Mouse (Mus musculus) ES-Bruce4 (cell line): ENCODE data around the gene Tsks. TPM values are rescaled to one million over a fixed set of nuclear protein-coding genes. Genes with fewer than 3 reads are reported as not detected.

Experiments used
- H3K27ac ChIP-seq: 2 replicates; pipeline ENCODE4 v1.5.1; 2012; ENCODE audit warnings: low read length, inconsistent platforms; ENCODE audit not compliant: insufficient read depth
- H3K27me3 ChIP-seq: 2 replicates; pipeline ENCODE4 v1.6.1; 2012; ENCODE audit warnings: mild to moderate bottlenecking, low read length, inconsistent platforms; ENCODE audit not compliant: control insufficient read depth, poor library complexity, insufficient read depth, severe bottlenecking
- H3K36me3 ChIP-seq: 2 replicates; pipeline ENCODE4 v1.6.1; 2012; ENCODE audit warnings: inconsistent platforms, mild to moderate bottlenecking, low read length, moderate library complexity; ENCODE audit not compliant: control insufficient read depth, poor library complexity, insufficient read depth, severe bottlenecking
- H3K4me1 ChIP-seq: one replicate; pipeline ENCODE4 v1.8.1; 2011; ENCODE audit warnings: low read length; ENCODE audit not compliant: control insufficient read depth, insufficient read depth
- H3K4me3 ChIP-seq: 2 replicates; pipeline ENCODE4 v1.5.1; 2011; ENCODE audit warnings: low read depth, mild to moderate bottlenecking, low read length
- H3K9ac ChIP-seq: 2 replicates; pipeline ENCODE4 v1.6.1; 2012; ENCODE audit warnings: low read depth, mild to moderate bottlenecking, inconsistent platforms; ENCODE audit not compliant: poor library complexity, severe bottlenecking
- H3K9me3 ChIP-seq: replicated peaks from 2 replicates; pipeline ENCODE4 v1.6.1; 2012; ENCODE audit warnings: mild to moderate bottlenecking, low read length, inconsistent platforms; ENCODE audit not compliant: control insufficient read depth, poor library complexity, insufficient read depth, severe bottlenecking
- CTCF ChIP-seq: IDR thresholded peaks from one replicate; pipeline ENCODE4 v1.8.1; 2011; ENCODE audit warnings: low read depth, low read length
- EP300 ChIP-seq: IDR thresholded peaks from 2 replicates; pipeline ENCODE4 v1.6.1; 2011; ENCODE audit warnings: low read depth, low read length; ENCODE audit not compliant: insufficient read depth
- POLR2A ChIP-seq: IDR thresholded peaks from one replicate; pipeline ENCODE4 v1.8.1; 2011; ENCODE audit warnings: low read length; ENCODE audit not compliant: insufficient read depth
- polyA plus RNA-seq: library from polyadenylated mRNA; stranded (reverse); fragments of >200 nt; gene quantifications from 2 replicates; pipeline ENCODE4 v1.2.4, GENCODE M21; 2011; ENCODE audit warnings: low read depth; ENCODE audit not compliant: missing spikeins, insufficient read depth, insufficient read length

Tsks gene
- polyA plus RNA-seq, 1 experiment = not detected

DNA sequence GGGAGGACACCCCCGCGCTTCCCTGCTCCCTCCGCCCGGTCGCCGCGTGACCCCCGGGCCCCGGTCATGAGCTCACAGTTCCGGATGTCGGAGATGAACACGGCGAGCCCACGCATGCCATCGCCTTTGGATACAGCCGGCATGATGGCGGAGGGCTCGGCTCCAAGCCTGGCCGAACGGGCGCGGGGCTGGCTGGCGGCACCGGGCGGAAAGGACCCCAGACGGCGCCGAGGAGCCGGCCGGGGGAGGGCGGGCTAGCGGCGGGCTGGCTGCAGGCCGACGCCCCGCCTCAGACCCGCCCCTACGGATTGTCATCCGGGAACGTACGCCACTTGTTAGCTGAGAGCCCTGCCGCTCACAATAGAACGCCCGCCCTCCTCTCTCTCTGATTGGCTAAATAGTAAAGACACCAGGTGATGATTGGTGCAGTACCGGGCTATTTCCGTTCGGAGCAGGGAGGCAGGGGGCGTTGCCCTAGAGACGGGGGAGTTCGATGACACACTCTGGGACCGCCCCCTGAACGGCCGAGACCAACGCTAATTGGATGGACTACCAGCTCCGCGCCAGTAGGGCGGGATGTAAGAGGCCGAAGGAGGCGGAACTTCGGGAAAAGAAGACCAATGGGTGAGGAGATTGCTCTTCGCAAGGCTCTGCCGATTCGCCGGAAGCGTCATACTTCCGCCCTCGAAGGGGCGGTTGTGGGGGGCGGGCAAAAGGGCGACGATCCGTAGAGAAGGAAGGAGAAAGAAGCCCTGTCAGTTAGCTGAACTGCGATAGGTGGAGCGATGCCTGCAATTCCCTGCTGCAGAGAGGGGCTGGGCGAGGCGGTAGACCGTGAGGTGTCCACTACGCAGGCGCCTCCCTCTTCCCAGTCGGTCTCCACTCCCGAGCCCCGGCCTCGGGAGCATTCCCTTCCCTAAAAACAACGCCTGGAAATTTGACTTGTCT is 13.5 kb upstream of the Tsks start, which contains the start of gene Ap2a1:
Gene Ap2a1, minus strand, starts transcription at position 293 of the 948 bp plus-strand sequence.
- Histone ChIP-seq H3K4me1 (no peaks in the 10 kb centered on the region), H3K36me3 (0 out of 2 replicates have a peak, but pooled peaks cover 2% of the 10 kb centered on the region), H3K27me3 (no peaks in the 10 kb centered on the region), H3K9ac (peak within 1 kb of the TSS; percentile 80), H3K9me3 (no peaks in the 10 kb centered on the region), H3K27ac (peak within 1 kb of the TSS; percentile 63), H3K4me3 (peak within 1 kb of the TSS; percentile 95)
- TF ChIP-seq EP300 = no peak
- no peak for TF ChIP-seq CTCF
- TF ChIP-seq POLR2A = peak; percentile 58

DNA sequence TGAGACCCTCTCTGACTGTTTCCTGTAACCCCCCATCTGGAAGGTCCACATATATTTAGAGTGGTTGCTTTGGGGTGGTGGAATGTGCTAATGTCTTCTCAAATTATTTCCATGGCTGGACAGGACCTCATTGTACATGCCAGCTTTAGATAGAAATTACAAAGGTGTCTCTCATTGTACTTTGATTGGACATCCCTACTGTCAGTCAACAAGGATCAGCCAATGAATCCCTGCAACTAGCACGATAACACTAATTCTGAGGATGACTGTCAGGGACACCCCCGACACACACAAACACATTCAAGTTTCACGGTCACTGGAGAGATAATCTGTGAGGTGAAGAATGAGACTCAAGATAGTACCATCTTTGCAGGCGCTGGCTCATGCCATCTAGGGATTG is 4.3 kb upstream of the Tsks start:
- TF ChIP-seq POLR2A = no peak

DNA sequence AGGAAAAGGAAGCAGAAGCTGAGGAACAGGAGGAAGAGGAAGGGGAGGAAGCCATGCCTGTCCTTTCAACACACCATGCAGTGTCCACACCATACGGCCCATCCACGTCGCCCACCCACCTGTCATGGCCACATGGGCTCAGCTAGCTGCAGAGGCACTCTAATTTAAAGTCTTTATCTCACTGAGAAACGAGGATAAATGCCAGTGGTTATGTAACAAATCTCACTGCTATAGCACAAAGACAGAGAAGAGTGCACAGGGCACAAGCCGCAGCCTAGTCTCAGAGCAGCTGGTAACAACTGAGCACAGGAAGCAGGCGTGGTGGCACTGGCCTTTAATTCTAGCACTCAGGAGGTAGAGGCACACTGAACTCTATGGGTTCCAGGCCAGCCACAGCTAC is 6.9 kb downstream of the Tsks start:
- no peaks in the 10 kb centered on the region for H3K27me3 ChIP-seq
- no peak overlapping the region for H3K9ac ChIP-seq
- TF ChIP-seq POLR2A (no peak), CTCF (no peak), EP300 (no peak)
- no peaks in the 10 kb centered on the region for H3K36me3 ChIP-seq
- no peaks in the 10 kb centered on the region for H3K9me3 ChIP-seq
- H3K4me3 ChIP-seq = no peak overlapping the region
- no peak overlapping the region for H3K27ac ChIP-seq
- peaks cover 2% of the 10 kb centered on the region for H3K4me1 ChIP-seq

More for the DNA sequence above, 4.3 kb upstream of the Tsks start:
- Histone ChIP-seq H3K27ac (no peak overlapping the region), H3K4me3 (no peak overlapping the region), H3K9me3 (no peaks in the 10 kb centered on the region), H3K9ac (no peak overlapping the region), H3K4me1 (no peaks in the 10 kb centered on the region), H3K36me3 (no peaks in the 10 kb centered on the region), H3K27me3 (no peaks in the 10 kb centered on the region)

DNA sequence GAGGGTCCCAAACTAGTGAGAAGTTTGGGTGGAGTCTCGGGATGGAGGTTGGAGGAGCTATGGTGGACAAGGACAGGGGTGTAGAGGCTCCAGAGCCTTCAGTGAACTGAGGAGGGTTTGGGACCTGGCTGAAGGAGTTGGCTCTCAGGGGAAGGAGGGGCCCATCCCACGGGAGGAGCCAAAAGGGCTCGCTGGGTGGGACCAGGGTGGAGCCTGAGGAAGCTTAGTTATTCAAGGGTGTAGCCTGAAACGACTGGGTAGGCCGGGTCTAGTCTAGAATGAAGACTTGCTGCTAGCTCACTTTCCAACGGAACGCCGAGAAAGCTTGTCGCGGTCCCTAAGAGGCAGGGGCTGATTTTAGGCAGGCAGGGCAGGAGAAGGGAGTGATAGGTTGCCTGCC is 9.0 kb downstream of the Tsks start:
- H3K36me3 ChIP-seq = no peaks in the 10 kb centered on the region
- peak; percentile 88 for TF ChIP-seq POLR2A
- no peak for TF ChIP-seq CTCF
- no peak for TF ChIP-seq EP300
- H3K27me3 ChIP-seq = no peaks in the 10 kb centered on the region
- peaks cover 2% of the 10 kb centered on the region for H3K4me1 ChIP-seq
- H3K9me3 ChIP-seq = no peaks in the 10 kb centered on the region
- H3K27ac ChIP-seq = peak overlapping the region; percentile 47
- peak overlapping the region; percentile 46 for H3K9ac ChIP-seq
- H3K4me3 ChIP-seq = peak overlapping the region; percentile 75

DNA sequence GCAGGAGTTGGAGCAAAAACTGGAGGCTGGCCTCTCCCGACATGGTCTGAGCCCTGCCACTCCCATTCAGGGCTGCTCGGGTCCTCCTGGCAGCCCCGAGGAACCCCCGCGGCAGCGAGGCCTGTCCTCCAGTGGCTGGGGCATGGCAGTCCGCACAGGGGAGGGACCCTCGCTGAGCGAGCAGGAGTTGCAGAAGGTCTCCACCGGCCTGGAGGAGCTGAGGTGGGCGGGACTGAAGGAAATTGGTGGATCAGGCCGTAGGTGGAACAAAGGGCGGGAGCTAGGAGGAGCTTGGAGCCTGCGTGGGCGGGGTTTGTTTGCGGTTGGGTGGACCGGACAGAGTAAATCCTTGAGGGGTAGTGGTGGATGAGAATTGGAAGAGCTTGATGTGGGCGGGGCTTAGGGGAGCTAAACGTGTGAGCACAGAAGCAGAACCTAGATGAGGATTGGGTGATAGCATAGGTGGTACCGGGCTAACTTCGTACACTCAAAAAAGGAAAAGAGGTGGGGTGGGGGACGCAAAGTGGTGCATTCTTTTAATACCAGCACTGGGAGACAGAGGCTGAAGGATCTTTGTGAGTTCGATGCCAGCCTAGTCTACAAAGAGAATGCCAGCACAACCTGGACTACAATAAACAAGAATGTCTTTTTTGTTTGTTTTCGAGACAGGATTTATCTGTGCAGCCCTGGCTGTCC is 9.8 kb downstream of the Tsks start:
- H3K4me1 ChIP-seq = peaks cover 2% of the 10 kb centered on the region
- TF ChIP-seq POLR2A (peak; percentile 25), EP300 (no peak)
- no peaks in the 10 kb centered on the region for H3K9me3 ChIP-seq
- H3K27ac ChIP-seq = peak overlapping the region; percentile 47; the same call in 1 of the 2 replicates
- H3K9ac ChIP-seq = peak overlapping the region; percentile 38; the same call in 1 of the 2 replicates
- H3K36me3 ChIP-seq = no peaks in the 10 kb centered on the region
- H3K27me3 ChIP-seq = no peaks in the 10 kb centered on the region
- peak overlapping the region; percentile 75 for H3K4me3 ChIP-seq

DNA sequence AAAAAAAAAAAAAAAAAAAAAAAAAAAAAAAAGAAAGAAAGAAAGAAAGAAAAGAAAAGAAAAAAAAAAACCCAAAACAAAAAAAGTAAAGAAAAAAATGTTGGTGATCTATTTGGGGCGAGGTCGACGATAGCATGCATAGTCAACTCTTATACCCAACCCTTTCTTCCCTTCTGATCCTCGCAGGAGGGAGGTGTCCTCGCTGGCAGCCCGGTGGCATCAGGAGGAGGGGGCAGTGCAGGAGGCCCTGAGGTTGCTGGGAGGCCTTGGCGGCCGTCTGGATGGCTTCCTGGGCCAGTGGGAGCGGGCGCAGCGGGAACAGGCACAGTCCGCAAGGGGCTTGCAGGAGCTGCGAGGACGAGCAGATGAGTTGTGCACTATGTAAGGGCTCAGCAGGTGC is 10.6 kb downstream of the Tsks start:
- H3K9ac ChIP-seq = 0 out of 2 replicates have a peak overlapping the region, but pooled peaks have one; percentile 11
- H3K4me3 ChIP-seq = 0 out of 2 replicates have a peak overlapping the region, but pooled peaks have one; percentile 4
- H3K9me3 ChIP-seq = no peaks in the 10 kb centered on the region
- H3K4me1 ChIP-seq = peaks cover 2% of the 10 kb centered on the region
- no peak overlapping the region for H3K27ac ChIP-seq
- no peak for TF ChIP-seq POLR2A
- TF ChIP-seq EP300 = no peak
- TF ChIP-seq CTCF = no peak
- H3K36me3 ChIP-seq = 0 out of 2 replicates have a peak, but pooled peaks cover under 1% of the 10 kb centered on the region
- H3K27me3 ChIP-seq = no peaks in the 10 kb centered on the region
